Comparison of ENCODE assay signal across 8 mouse cellular contexts in genomic region chr11:63951831-63952631, GRCm38 (mm10). TPM values are rescaled to one million over a fixed set of nuclear protein-coding genes. Genes with fewer than 3 reads are reported as not detected.
DNase-seq lines count a peak whose midpoint lies in the region; ATAC-seq and TF ChIP-seq lines count a peak whose summit lies in the region.

No protein-coding gene starts in this region.

- H3K4me3 ChIP-seq in C2C12 (ENCODE audit: insufficient read depth, poor library complexity, severe bottlenecking): no peak overlapping the region
- H3K4me3 ChIP-seq in forebrain, embryonic 13.5 days: peak overlapping the region; percentile 19; the same call in 1 of the 2 replicates
- H3K4me3 ChIP-seq in limb, embryonic 11.5 days (ENCODE audit: low read depth, low read length): 0 out of 2 replicates have a peak overlapping the region, but pooled peaks have one; percentile 15
- H3K4me3 ChIP-seq in midbrain, embryonic 10.5 days: peak overlapping the region; percentile 47

- no peaks in the 10 kb centered on the region for H3K79me2 ChIP-seq in C2C12 (ENCODE audit: control insufficient read depth, insufficient read depth)

- peak overlapping the region; percentile 50 for H3K4me2 ChIP-seq in forebrain, embryonic 13.5 days
- H3K4me2 ChIP-seq in limb, embryonic 11.5 days (ENCODE audit: low read depth, severe bottlenecking): peak overlapping the region; percentile 49

- no peaks in the 10 kb centered on the region for H3K79me3 ChIP-seq in C2C12 (ENCODE audit: low read depth)

- H3K9ac ChIP-seq in forebrain, embryonic 13.5 days: peak overlapping the region; percentile 34; the same call in 1 of the 2 replicates
- H3K9ac ChIP-seq in limb, embryonic 11.5 days (ENCODE audit: low read length): peak overlapping the region; percentile 30; the same call in 1 of the 2 replicates

- H3K36me3 ChIP-seq in C2C12 (ENCODE audit: control insufficient read depth, insufficient read depth): no peaks in the 10 kb centered on the region
- H3K36me3 ChIP-seq in forebrain, embryonic 13.5 days (ENCODE audit: poor library complexity, severe bottlenecking): no peaks in the 10 kb centered on the region
- no peaks in the 10 kb centered on the region for H3K36me3 ChIP-seq in limb, embryonic 11.5 days (ENCODE audit: control insufficient read depth, insufficient read depth, low read length)
- H3K36me3 ChIP-seq in midbrain, embryonic 10.5 days: no peaks in the 10 kb centered on the region

- peaks cover 34% of the 10 kb centered on the region for H3K4me1 ChIP-seq in forebrain, embryonic 13.5 days
- H3K4me1 ChIP-seq in limb, embryonic 11.5 days (ENCODE audit: control insufficient read depth, insufficient read depth, low read length): peaks cover 5% of the 10 kb centered on the region
- peaks cover 50% of the 10 kb centered on the region for H3K4me1 ChIP-seq in midbrain, embryonic 10.5 days

- H3ac ChIP-seq in C2C12 (ENCODE audit: control insufficient read depth, insufficient read length, low read depth): no peak overlapping the region

- intact Hi-C loops in heart, postnatal 25 days (cut with DNase I): no loop called here

- no peaks in the 10 kb centered on the region for H3K9me3 ChIP-seq in forebrain, embryonic 13.5 days (replicated peaks)
- H3K9me3 ChIP-seq in limb, embryonic 11.5 days (ENCODE audit: control insufficient read depth, low read length): no peaks in the 10 kb centered on the region
- no peaks in the 10 kb centered on the region for H3K9me3 ChIP-seq in midbrain, embryonic 10.5 days (replicated peaks)

- no peak for TF ChIP-seq CTCF in C2C12 (IDR thresholded peaks at IDR 0.05; ENCODE audit: control insufficient read depth, insufficient read depth, insufficient read length)

- ATAC-seq in forebrain, embryonic 13.5 days: peak; percentile 83
- no peak for ATAC-seq in limb, embryonic 11.5 days (ENCODE audit: insufficient number of reproducible peaks, low FRiP score, low TSS enrichment, low read depth)

- 5% methylated on average over 18 of the region's 19 CpGs for WGBS in forebrain, embryonic 13.5 days
- WGBS in limb, embryonic 11.5 days: 5% methylated on average over 19 of the region's 19 CpGs
- WGBS in midbrain, embryonic 10.5 days: 5% methylated on average over 19 of the region's 19 CpGs

- no peaks in the 10 kb centered on the region for H3K27me3 ChIP-seq in C2C12 (ENCODE audit: control insufficient read depth, insufficient read depth, insufficient read length)
- H3K27me3 ChIP-seq in forebrain, embryonic 13.5 days: peaks cover 38% of the 10 kb centered on the region
- no peaks in the 10 kb centered on the region for H3K27me3 ChIP-seq in limb, embryonic 11.5 days (ENCODE audit: control insufficient read depth, insufficient read depth, low read length)
- H3K27me3 ChIP-seq in midbrain, embryonic 10.5 days (ENCODE audit: low read depth, poor library complexity, severe bottlenecking): peaks cover 81% of the 10 kb centered on the region

- DNase-seq in WW6 (ENCODE audit: low read depth, low spot score): peak; percentile 63
- DNase-seq in heart, postnatal 25 days (ENCODE audit: low spot score): peak; percentile 38
- DNase-seq in limb, embryonic 11.5 days (ENCODE audit: low spot score): peak; percentile 64
- DNase-seq in midbrain, embryonic 10.5 days (ENCODE audit: low spot score): peak; percentile 73
- DNase-seq in B cell, adult 2 months: no peak
- DNase-seq in thymus, postnatal 0 days (ENCODE audit: low spot score): no peak

- H3K27ac ChIP-seq in forebrain, embryonic 13.5 days: no peak overlapping the region
- H3K27ac ChIP-seq in limb, embryonic 11.5 days (replicated peaks; ENCODE audit: low read depth, low read length): no peak overlapping the region
- peak overlapping the region; percentile 80 for H3K27ac ChIP-seq in midbrain, embryonic 10.5 days (replicated peaks)

TF ChIP-seq in C2C12, 6 proteins besides CTCF, POLR2A, EP300 and RAD21:
- TF ChIP-seq MYOG (IDR thresholded peaks at IDR 0.05; ENCODE audit: control insufficient read depth, extremely low read depth, insufficient read length) (no peak), MAX (IDR thresholded peaks at IDR 0.05) (no peak), FOSL1 (IDR thresholded peaks at IDR 0.05; ENCODE audit: insufficient read depth, low read length, poor library complexity, severe bottlenecking) (no peak), USF1 (IDR thresholded peaks at IDR 0.05; ENCODE audit: low read depth) (peak; percentile 20), CEBPB (IDR thresholded peaks at IDR 0.05; ENCODE audit: low read depth) (no peak), MYOD1 (IDR thresholded peaks at IDR 0.05; ENCODE audit: control insufficient read depth, insufficient read length, low read depth) (no peak)

RNA-seq across cellular contexts. Expression of gene Hs3st3b1, which starts 29.9 kb away (rescaled TPM):
- 0.68 TPM for polyA plus RNA-seq in C2C12 (2012; fragmentation: generic; extraction: Trizol)
- 2.4 and 3.2 TPM in 2 replicates for polyA plus RNA-seq in forebrain, embryonic 13.5 days (2015; fragmentation: Nextera tagmentation; extraction: Ambion mirVana)
- 1 to 10 TPM in 1 of 2 experiments, under 1 TPM in 1; 0.92 to 1.1 TPM for total RNA-seq in heart, postnatal 25 days (2021)
- 27.1 and 30.4 TPM in 2 replicates for polyA plus RNA-seq in limb, embryonic 11.5 days (2014; fragmentation: Nextera tagmentation; extraction: Ambion mirVana)
- 15.6 and 19.4 TPM in 2 replicates for polyA plus RNA-seq in midbrain, embryonic 10.5 days (2016; fragmentation: Nextera tagmentation; extraction: Ambion mirVana)
- polyA plus RNA-seq in thymus, postnatal 0 days (2015; fragmentation: Nextera tagmentation; extraction: Ambion mirVana): 2.0 and 2.2 TPM in 2 replicates

Comparison
In these comparisons a context has a peak if more than half of its experiments do, and no peak if none do; other contexts are left out.
1. DNase-seq: peak in WW6 (single experiment), heart, postnatal 25 days (single experiment), limb, embryonic 11.5 days (single experiment) and midbrain, embryonic 10.5 days (single experiment); none in B cell, adult 2 months (0 of 2) and thymus, postnatal 0 days (single experiment).